In genomic region chr17:12118561-12118925, GRCm38 (mm10) we compare ENCODE assay signal across 8 mouse cellular contexts. TPM values are rescaled to one million over a fixed set of nuclear protein-coding genes. Genes with fewer than 3 reads are reported as not detected.
DNase-seq lines count a peak whose midpoint lies in the region; ATAC-seq and TF ChIP-seq lines count a peak whose summit lies in the region.

Gene Agpat4 (plus strand): TSS chr17:12118704.

- DNase-seq in 3T3-L1 (ENCODE audit: low read depth, low spot score) (peak; percentile 68), MEL (ENCODE audit: low read depth, low spot score) (peak; percentile 54)
- peak; percentile 71 for DNase-seq in cerebellum, postnatal 14 days
- DNase-seq in kidney, postnatal 10 days: peak; percentile 65
- peak; percentile 31 for DNase-seq in testis, postnatal 14 days (ENCODE audit: low spot score)

- TF ChIP-seq RAD21 in MEL (IDR thresholded peaks at IDR 0.05; ENCODE audit: low read depth, low read length): no peak

- H3K36me3 ChIP-seq in MEL (ENCODE audit: control insufficient read depth in 1 of 2, insufficient read depth in 2 of 2, low read length in 2 of 2) (peaks cover 0 to 11% of the 10 kb centered on the region in 2 experiments; a peak in 2 of 4 replicates), myocyte (ENCODE audit: control insufficient read depth, insufficient read depth) (no peaks in the 10 kb centered on the region)
- peaks cover under 1% of the 10 kb centered on the region for H3K36me3 ChIP-seq in liver, embryonic 12.5 days

- peak within 1 kb of the TSS; percentile 15 for H3ac ChIP-seq in myocyte (ENCODE audit: control insufficient read depth, insufficient read length)

- no peaks in the 10 kb centered on the region for H3K9me3 ChIP-seq in MEL (replicated peaks; ENCODE audit: insufficient read depth, low read length)
- H3K9me3 ChIP-seq in liver, embryonic 12.5 days (replicated peaks): no peaks in the 10 kb centered on the region; the same call in 1 of the 2 replicates

- WGBS in liver, embryonic 12.5 days (ENCODE audit: insufficient replicate concordance): under 1% methylated on average over 13 of the region's 13 CpGs

- peak; percentile 10 for ATAC-seq in granulocyte monocyte progenitor cell, adult 5-6 weeks (replicated peaks; ENCODE audit: poor library complexity, severe bottlenecking)
- peak; percentile 59 for ATAC-seq in liver, embryonic 12.5 days

- TF ChIP-seq POLR2A in MEL (IDR thresholded peaks at IDR 0.05; ENCODE audit: control insufficient read depth in 1 of 2, insufficient read depth in 1 of 2, low read depth in 1 of 2, low read length in 2 of 2, poor library complexity in 1 of 2) (no peak), myocyte (IDR thresholded peaks at IDR 0.05; ENCODE audit: insufficient read length, low read depth) (no peak)

- H3K27me3 ChIP-seq in MEL (ENCODE audit: control insufficient read depth in 1 of 2, insufficient read depth in 2 of 2, low read length in 2 of 2) (no peaks in the 10 kb centered on the region), myocyte (ENCODE audit: control insufficient read depth, insufficient read depth, insufficient read length) (no peaks in the 10 kb centered on the region)
- no peaks in the 10 kb centered on the region for H3K27me3 ChIP-seq in liver, embryonic 12.5 days (replicated peaks)

- TF ChIP-seq EP300 in MEL (IDR thresholded peaks at IDR 0.05; ENCODE audit: low read depth in 1 of 2, low read length in 2 of 2): no peak

- peak within 1 kb of the TSS; percentile 95 for H3K4me2 ChIP-seq in liver, embryonic 12.5 days
- peak within 1 kb of the TSS; percentile 79 for H3K4me2 ChIP-seq in myocyte (ENCODE audit: low read depth)

- H3K4me3 ChIP-seq in MEL (ENCODE audit: control insufficient read depth in 1 of 2, insufficient read depth in 1 of 2, low read depth in 2 of 2, low read length in 2 of 2) (peak within 1 kb of the TSS; percentile 64 to 77), myocyte (peak within 1 kb of the TSS; percentile 62)
- peak within 1 kb of the TSS; percentile 83 for H3K4me3 ChIP-seq in liver, embryonic 12.5 days

- H3K79me2 ChIP-seq in MEL (ENCODE audit: control insufficient read depth, insufficient read depth, low read length, poor library complexity) (no peaks in the 10 kb centered on the region; the same call in 1 of the 2 replicates), myocyte (ENCODE audit: control insufficient read depth, insufficient read depth) (peaks cover 28% of the 10 kb centered on the region)

- H3K9ac ChIP-seq in MEL (ENCODE audit: control insufficient read depth, low read depth, low read length, poor library complexity, severe bottlenecking): peak within 1 kb of the TSS; percentile 69
- peak within 1 kb of the TSS; percentile 89 for H3K9ac ChIP-seq in liver, embryonic 12.5 days

- peak within 1 kb of the TSS; percentile 51 for H3K27ac ChIP-seq in MEL (ENCODE audit: control insufficient read depth, low read depth, low read length)
- H3K27ac ChIP-seq in liver, embryonic 12.5 days: peak within 1 kb of the TSS; percentile 96

- no peak for TF ChIP-seq CTCF in MEL (IDR thresholded peaks at IDR 0.05 in 2 of 3, conservative IDR thresholded peaks at IDR 0.05 in 1 of 3; ENCODE audit: control insufficient read depth in 1 of 3, insufficient read depth in 1 of 3, low read depth in 2 of 3, low read length in 3 of 3, poor library complexity in 1 of 3, severe bottlenecking in 1 of 3)

- peaks cover 4 to 12% of the 10 kb centered on the region in 2 experiments for H3K4me1 ChIP-seq in MEL (ENCODE audit: control insufficient read depth in 1 of 2, insufficient read depth in 2 of 2, low read length in 2 of 2)
- peaks cover 47% of the 10 kb centered on the region for H3K4me1 ChIP-seq in liver, embryonic 12.5 days

TF ChIP-seq in MEL, 35 proteins besides CTCF, POLR2A, EP300 and RAD21:
- no peak for TF ChIP-seq BHLHE40 (IDR thresholded peaks at IDR 0.05; ENCODE audit: borderline replicate concordance, low read depth, low read length)
- TF ChIP-seq SMC3 (IDR thresholded peaks at IDR 0.05; ENCODE audit: low read depth, low read length): no peak
- TF ChIP-seq JUND (IDR thresholded peaks at IDR 0.05; ENCODE audit: low read depth, low read length): no peak
- no peak for TF ChIP-seq HCFC1 (IDR thresholded peaks at IDR 0.05; ENCODE audit: low read depth, low read length)

TF ChIP-seq in myocyte, 11 proteins besides CTCF, POLR2A, EP300 and RAD21:
- TF ChIP-seq USF1 (IDR thresholded peaks at IDR 0.05; ENCODE audit: low read depth) (no peak), MAX (IDR thresholded peaks at IDR 0.05; ENCODE audit: low read depth) (no peak), TCF3 (IDR thresholded peaks at IDR 0.05; ENCODE audit: insufficient read length, low read depth) (no peak), SRF (IDR thresholded peaks at IDR 0.05; ENCODE audit: control insufficient read depth, insufficient read length, low read depth) (no peak), TCF12 (IDR thresholded peaks at IDR 0.05; ENCODE audit: insufficient read depth, poor library complexity, severe bottlenecking) (no peak), MYOD1 (IDR thresholded peaks at IDR 0.05; ENCODE audit: control insufficient read depth in 1 of 3, insufficient read length in 2 of 3, low read depth in 2 of 3) (no peak), REST (IDR thresholded peaks at IDR 0.05; ENCODE audit: insufficient read depth, insufficient read length) (no peak), POLR2AphosphoS2 (IDR thresholded peaks at IDR 0.05; ENCODE audit: insufficient read length, low read depth) (no peak), CEBPB (IDR thresholded peaks at IDR 0.05; ENCODE audit: insufficient read depth, poor library complexity, severe bottlenecking) (no peak), E2F4 (IDR thresholded peaks at IDR 0.05; ENCODE audit: insufficient read depth) (no peak), MYOG (IDR thresholded peaks at IDR 0.05; ENCODE audit: control insufficient read depth in 1 of 3, insufficient read depth in 1 of 3, insufficient read length in 2 of 3, low read depth in 2 of 3) (no peak)

RNA-seq across cellular contexts. Expression of gene Agpat4, which starts in this region (rescaled TPM):
- total RNA-seq in MEL (2012; rRNA removed): 3.3 and 4.8 TPM in 2 replicates
- polyA plus RNA-seq in MEL (2012; ENCODE audit: insufficient read depth in 1 of 2, insufficient read length in 2 of 2, low read depth in 1 of 2, low replicate concordance in 2 of 2, missing spikeins in 1 of 2) (1 to 10 TPM in 1 of 2 experiments, not detected in 1; 9.3 TPM), myocyte (2012; fragmentation: generic; extraction: Trizol) (35.8 TPM)
- total RNA-seq in granulocyte monocyte progenitor cell, adult 5-6 weeks (2014; fragmentation: Nextera tagmentation): 1.5 and 4.9 TPM in 2 replicates
- total RNA-seq in granulocyte monocyte progenitor cell, adult 5-6 weeks (2017): 0.46 and 1.0 TPM in 2 replicates
- 31.6 and 35.2 TPM in 2 replicates for polyA plus RNA-seq in liver, embryonic 12.5 days (2016; fragmentation: Nextera tagmentation; extraction: Ambion mirVana)

Comparison
In these comparisons a context has a peak if more than half of its experiments do, and no peak if none do; other contexts are left out.
1. Peak in every context shown above with its lines: DNase-seq, ATAC-seq, H3K4me3 ChIP-seq and H3K27ac ChIP-seq.